8 mouse cellular contexts compared by ENCODE assay signal in the genomic region with DNA sequence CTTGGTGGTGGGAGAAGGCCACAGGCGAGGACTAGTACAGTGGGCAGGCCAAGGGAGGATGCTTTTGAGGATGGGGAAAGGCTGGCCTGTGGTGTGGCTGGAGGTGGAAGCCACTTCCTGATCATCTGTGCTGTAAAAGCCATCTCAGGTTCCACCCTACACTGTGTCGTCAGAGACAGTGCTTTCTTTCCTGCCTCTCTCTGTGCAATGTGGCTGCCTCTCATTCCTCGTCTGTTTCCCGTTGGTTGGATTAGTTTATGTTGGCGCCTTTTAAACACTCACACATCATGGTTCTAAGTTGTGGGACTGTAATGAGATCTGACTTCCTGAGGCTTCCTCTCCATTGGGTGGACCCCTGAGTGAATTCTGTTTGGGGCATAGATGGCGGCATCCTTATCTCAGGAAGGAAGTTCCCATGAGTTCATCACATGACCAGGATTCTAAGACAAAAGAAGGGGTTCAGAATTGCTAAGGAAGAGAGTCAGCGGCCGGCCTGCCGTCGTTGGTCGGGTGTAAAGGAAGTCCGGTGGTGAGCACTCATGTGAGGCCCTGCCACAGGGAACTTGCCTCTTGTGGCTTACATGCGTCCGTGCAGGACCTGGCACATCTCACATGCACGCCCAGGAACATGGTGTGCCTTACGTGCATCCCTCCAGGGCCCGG.
A peak's percentile ranks its signal among the peaks of the same experiment; 100 is the strongest.
DNase-seq lines count a peak whose midpoint lies in the region; ATAC-seq and TF ChIP-seq lines count a peak whose summit lies in the region.

No protein-coding gene starts in this region.

- no peaks in the 10 kb centered on the region for H3K9me3 ChIP-seq in liver, embryonic 14.5 days (ENCODE audit: control insufficient read depth, low read length)

- no peak overlapping the region for H3K4me3 ChIP-seq in liver, embryonic 14.5 days (ENCODE audit: insufficient read depth in 1 of 2, low read depth in 2 of 2, low read length in 2 of 2)

- peak; percentile 95 for DNase-seq in 416B (ENCODE audit: low read depth)
- DNase-seq in heart, postnatal 4 days: peak; percentile 54
- DNase-seq in liver, embryonic 14.5 days (ENCODE audit: low read depth in 3 of 3, low spot score in 3 of 3): no peak
- DNase-seq in natural killer cell, adult 2 months (ENCODE audit: low spot score in 2 of 2): peak; percentile 62 to 74
- DNase-seq in cerebellum, adult 8-10 months: no peak
- no peak for DNase-seq in gastrocnemius, adult 8-10 months (ENCODE audit: low spot score in 2 of 2)
- DNase-seq in urinary bladder, adult 2 months (ENCODE audit: low spot score): no peak

- H3K27me3 ChIP-seq in liver, embryonic 14.5 days (ENCODE audit: control insufficient read depth, insufficient read depth, low read length): no peaks in the 10 kb centered on the region

- TF ChIP-seq EP300 in liver, embryonic 14.5 days (IDR thresholded peaks at IDR 0.05; ENCODE audit: low read depth): peak; percentile 28; the same call in 1 of the 2 replicates

- no peak overlapping the region for H3K4me2 ChIP-seq in liver, embryonic 14.5 days (ENCODE audit: low read depth)

- H3K9ac ChIP-seq in liver, embryonic 14.5 days (replicated peaks): no peak overlapping the region

- WGBS in liver, embryonic 14.5 days (ENCODE audit: insufficient replicate concordance): 20% methylated on average over 17 of the region's 17 CpGs

- peaks cover 7 to 36% of the 10 kb centered on the region in 2 experiments; a peak in 3 of 4 replicates for H3K4me1 ChIP-seq in liver, embryonic 14.5 days (replicated peaks; ENCODE audit: control insufficient read depth in 2 of 2, insufficient read depth in 2 of 2, low read length in 1 of 2)

- H3K36me3 ChIP-seq in liver, embryonic 14.5 days (replicated peaks; ENCODE audit: control insufficient read depth, insufficient read depth, low read depth): no peaks in the 10 kb centered on the region

- TF ChIP-seq CTCF in liver, embryonic 14.5 days (IDR thresholded peaks at IDR 0.05; ENCODE audit: low read depth): peak; percentile 32

- ATAC-seq in common myeloid progenitor, adult 5-6 weeks (replicated peaks; ENCODE audit: low read depth, poor library complexity, severe bottlenecking): peak; percentile 57
- peak; percentile 44 for ATAC-seq in liver, embryonic 14.5 days (ENCODE audit: insufficient read depth)

- H3K27ac ChIP-seq in liver, embryonic 14.5 days: no peak overlapping the region

Comparison
In these comparisons a context has a peak if more than half of its experiments do, and no peak if none do; other contexts are left out.
1. DNase-seq: peak in 416B (single experiment), heart, postnatal 4 days (single experiment) and natural killer cell, adult 2 months (2 of 2); none in liver, embryonic 14.5 days (0 of 3), cerebellum, adult 8-10 months (single experiment), gastrocnemius, adult 8-10 months (0 of 2) and urinary bladder, adult 2 months (single experiment).